19 mouse cellular contexts compared by ENCODE assay signal in genomic region chr6:98049551-98049950, GRCm38 (mm10).
DNase-seq lines count a peak whose midpoint lies in the region; ATAC-seq and TF ChIP-seq lines count a peak whose summit lies in the region.
"Had no signal": no experiment of that assay in that cellular context is flagged by ENCODE, and none has a peak within 500 bp of the region (broad histone marks: within the 10 kb centered on the region; RNA-seq: fewer than 3 reads in every experiment).

No protein-coding gene starts in this region.

- peaks cover 15% of the 10 kb centered on the region for H3K27me3 ChIP-seq in hindbrain, embryonic 10.5 days (ENCODE audit: insufficient read depth, poor library complexity, severe bottlenecking)
- no peaks in the 10 kb centered on the region for H3K27me3 ChIP-seq in hindbrain, postnatal 0 days (ENCODE audit: insufficient read depth, low read length)
- H3K27me3 ChIP-seq in neural tube, embryonic 11.5 days (ENCODE audit: control insufficient read depth, insufficient read depth, low read length): peaks cover 3% of the 10 kb centered on the region; the same call in 1 of the 2 replicates
- H3K27me3 ChIP-seq in midbrain, embryonic 13.5 days: peaks cover 30% of the 10 kb centered on the region
- H3K27me3 ChIP-seq: heart, embryonic 15.5 days; liver, embryonic 15.5 days; lung, embryonic 15.5 days; megakaryocyte, embryonic 14.5 days had no signal

- TF ChIP-seq CTCF in hindbrain, postnatal 0 days (IDR thresholded peaks at IDR 0.05; ENCODE audit: low read depth): no peak

- H3K4me3 ChIP-seq in hindbrain, embryonic 10.5 days: no peak overlapping the region
- no peak overlapping the region for H3K4me3 ChIP-seq in hindbrain, postnatal 0 days (ENCODE audit: low read length)
- H3K4me3 ChIP-seq in neural tube, embryonic 11.5 days (ENCODE audit: low read depth, low read length): no peak overlapping the region
- H3K4me3 ChIP-seq in midbrain, embryonic 13.5 days (replicated peaks): no peak overlapping the region
- H3K4me3 ChIP-seq: heart, embryonic 15.5 days; limb, embryonic 10.5 days; liver, embryonic 15.5 days; lung, embryonic 15.5 days; megakaryocyte, embryonic 14.5 days had no signal

- no peak overlapping the region for H3K9ac ChIP-seq in hindbrain, postnatal 0 days (replicated peaks; ENCODE audit: low read length)
- no peak overlapping the region for H3K9ac ChIP-seq in neural tube, embryonic 11.5 days (ENCODE audit: low read length)
- no peak overlapping the region for H3K9ac ChIP-seq in midbrain, embryonic 13.5 days (replicated peaks)
- H3K9ac ChIP-seq: heart, embryonic 15.5 days; liver, embryonic 15.5 days; lung, embryonic 15.5 days had no signal

- H3K4me1 ChIP-seq in hindbrain, embryonic 10.5 days (replicated peaks): peaks cover 43% of the 10 kb centered on the region
- H3K4me1 ChIP-seq in hindbrain, postnatal 0 days (ENCODE audit: insufficient read depth, low read length): no peaks in the 10 kb centered on the region; the same call in 1 of the 2 replicates
- H3K4me1 ChIP-seq in neural tube, embryonic 11.5 days (ENCODE audit: control insufficient read depth, insufficient read depth, low read length): peaks cover 13% of the 10 kb centered on the region; the same call in 1 of the 2 replicates
- peaks cover 29% of the 10 kb centered on the region for H3K4me1 ChIP-seq in midbrain, embryonic 13.5 days (replicated peaks)
- H3K4me1 ChIP-seq: heart, embryonic 15.5 days; liver, embryonic 15.5 days; megakaryocyte, embryonic 14.5 days had no signal

- H3K36me3 ChIP-seq in hindbrain, embryonic 10.5 days: no peaks in the 10 kb centered on the region
- H3K36me3 ChIP-seq in hindbrain, postnatal 0 days (ENCODE audit: insufficient read depth, low read length): no peaks in the 10 kb centered on the region
- H3K36me3 ChIP-seq in neural tube, embryonic 11.5 days (ENCODE audit: control insufficient read depth, insufficient read depth, low read length): no peaks in the 10 kb centered on the region
- no peaks in the 10 kb centered on the region for H3K36me3 ChIP-seq in midbrain, embryonic 13.5 days
- H3K36me3 ChIP-seq: heart, embryonic 15.5 days; limb, embryonic 10.5 days; liver, embryonic 15.5 days; lung, embryonic 15.5 days had no signal

- DNase-seq in embryo, embryonic 11 days: peak; percentile 21
- DNase-seq in embryo, embryonic 9.5 days (ENCODE audit: extremely low spot score): no peak
- DNase-seq in hindbrain, embryonic 10.5 days (ENCODE audit: low spot score): no peak
- DNase-seq in hindbrain, postnatal 0 days (ENCODE audit: low spot score): no peak
- DNase-seq in neural tube, embryonic 11.5 days (ENCODE audit: low spot score): peak; percentile 29
- DNase-seq in neural tube, embryonic 10.5 days (ENCODE audit: extremely low spot score, low spot score): no peak
- DNase-seq in urinary bladder, postnatal 10 days (ENCODE audit: low spot score): no peak
- DNase-seq: adrenal gland, postnatal 10 days; heart, postnatal 36 days; kidney, adult 18-20 months; lung, postnatal 36 days; thymus, postnatal 14 days had no signal

- 50% methylated on average over 2 of the region's 2 CpGs for WGBS in hindbrain, embryonic 10.5 days
- WGBS in hindbrain, postnatal 0 days: 38% methylated on average over 2 of the region's 2 CpGs
- WGBS in neural tube, embryonic 11.5 days: 34% methylated on average over 2 of the region's 2 CpGs
- WGBS in midbrain, embryonic 13.5 days: 23% methylated on average over 2 of the region's 2 CpGs

- no peak for ATAC-seq in hindbrain, postnatal 0 days
- ATAC-seq in neural tube, embryonic 11.5 days (ENCODE audit: insufficient read depth, low FRiP score, low TSS enrichment): no peak
- ATAC-seq in midbrain, embryonic 13.5 days: 0 out of 2 replicates have a peak, but pooled peaks have one; percentile 27
- ATAC-seq: inflammation-experienced regulatory T-cells, adult 6 months had no signal

- H3K9me3 ChIP-seq in hindbrain, embryonic 10.5 days: no peaks in the 10 kb centered on the region
- no peaks in the 10 kb centered on the region for H3K9me3 ChIP-seq in hindbrain, postnatal 0 days (ENCODE audit: low read length)
- H3K9me3 ChIP-seq in neural tube, embryonic 11.5 days (ENCODE audit: control insufficient read depth, low read length): no peaks in the 10 kb centered on the region
- no peaks in the 10 kb centered on the region for H3K9me3 ChIP-seq in midbrain, embryonic 13.5 days
- H3K9me3 ChIP-seq: heart, embryonic 15.5 days; limb, embryonic 10.5 days; liver, embryonic 15.5 days; lung, embryonic 15.5 days; megakaryocyte, embryonic 14.5 days had no signal

- peak overlapping the region; percentile 91 for H3K27ac ChIP-seq in hindbrain, embryonic 10.5 days
- H3K27ac ChIP-seq in hindbrain, postnatal 0 days: no peak overlapping the region
- peak overlapping the region; percentile 68 for H3K27ac ChIP-seq in neural tube, embryonic 11.5 days (ENCODE audit: low read depth, low read length)
- peak overlapping the region; percentile 72 for H3K27ac ChIP-seq in midbrain, embryonic 13.5 days
- H3K27ac ChIP-seq: heart, embryonic 15.5 days; limb, embryonic 10.5 days; liver, embryonic 15.5 days; lung, embryonic 15.5 days had no signal

- H3K4me2 ChIP-seq in hindbrain, postnatal 0 days (ENCODE audit: low read depth, low read length): no peak overlapping the region
- H3K4me2 ChIP-seq in neural tube, embryonic 11.5 days (ENCODE audit: low read depth): no peak overlapping the region
- H3K4me2 ChIP-seq in midbrain, embryonic 13.5 days (replicated peaks): no peak overlapping the region
- H3K4me2 ChIP-seq: heart, embryonic 15.5 days; liver, embryonic 15.5 days; lung, embryonic 15.5 days had no signal

Comparison
In these comparisons a context has a peak if more than half of its experiments do, and no peak if none do; other contexts are left out.
1. DNase-seq: peak in embryo, embryonic 11 days (single experiment) and neural tube, embryonic 11.5 days (single experiment); none in embryo, embryonic 9.5 days (single experiment), hindbrain, embryonic 10.5 days (single experiment), hindbrain, postnatal 0 days (single experiment), neural tube, embryonic 10.5 days (single experiment) and urinary bladder, postnatal 10 days (single experiment).